Mouse (Mus musculus): ENCODE data around the gene Rpa1.

- no peak for TF ChIP-seq CTCF (IDR thresholded peaks at IDR 0.05; ENCODE audit: low read depth)
- TF ChIP-seq EP300 (optimal IDR thresholded peaks at IDR 0.05): no peak
These were observed 49.6 kb downstream of the Rpa1 start for GRCm38 (mm10) chr11:75298491-75298890.

Measured in stomach, postnatal 0 days (tissue).